Mouse (Mus musculus) limb, embryonic 14.5 days (tissue): ENCODE measurements at regions not wholly inside any gene's neighbourhood (a gene's known extent, or its start where the extent isn't known, plus 50 kb on each side); places are given as distances from the start of the nearest gene placed in this dataset.

Experiments
- ATAC-seq: fragments of 200-750 bp; cut with Nextera tagmentation; 2 replicates; pipeline ENCODE4 v1.8.0; 2017; ENCODE audit warnings: low read depth, moderate number of reproducible peaks, moderate TSS enrichment; ENCODE audit not compliant: low FRiP score
- DNase-seq: peaks from one replicate; pipeline ENCODE4 v3.0.0-alpha.2; 2015; ENCODE audit warnings: low spot score
- H3K27ac ChIP-seq: fragments of 300-500 bp; sonication (generic); replicated peaks from 2 replicates; pipeline ENCODE4 v1.5.1; 2014; ENCODE audit warnings: low read depth, mild to moderate bottlenecking, low read length, moderate library complexity, mixed read lengths
- H3K27me3 ChIP-seq: fragments of 300-500 bp; sonication (generic); 2 replicates; pipeline ENCODE4 v1.6.1; 2014; ENCODE audit warnings: low read length, mixed read lengths; ENCODE audit not compliant: control insufficient read depth, insufficient read depth
- H3K36me3 ChIP-seq: fragments of 300-500 bp; sonication (generic); 2 replicates; pipeline ENCODE4 v1.6.1; 2014; ENCODE audit warnings: mild to moderate bottlenecking, low read length, moderate library complexity, mixed read lengths; ENCODE audit not compliant: control insufficient read depth, insufficient read depth
- H3K4me1 ChIP-seq: fragments of 300-500 bp; sonication (generic); 2 replicates; pipeline ENCODE4 v1.6.1; 2014; ENCODE audit warnings: antibody characterized with exemption, low read length, mixed read lengths; ENCODE audit not compliant: control insufficient read depth, insufficient read depth
- H3K4me2 ChIP-seq: fragments of 300-500 bp; sonication (generic); replicated peaks from 2 replicates; pipeline ENCODE4 v1.6.1; 2014; ENCODE audit warnings: low read depth, mild to moderate bottlenecking, low read length, moderate library complexity; ENCODE audit not compliant: severe bottlenecking
- H3K4me3 ChIP-seq: fragments of 300-500 bp; sonication (generic); replicated peaks from 2 replicates; pipeline ENCODE4 v1.5.1; 2014; ENCODE audit warnings: low read length
- H3K9ac ChIP-seq: fragments of 300-500 bp; sonication (generic); 2 replicates; pipeline ENCODE4 v1.6.1; 2014; ENCODE audit warnings: mild to moderate bottlenecking, low read depth, low read length, moderate library complexity; ENCODE audit not compliant: severe bottlenecking
- H3K9me3 ChIP-seq: fragments of 300-500 bp; sonication (generic); 2 replicates; pipeline ENCODE4 v1.6.1; 2016; ENCODE audit warnings: low read length; ENCODE audit not compliant: control insufficient read depth
- POLR2A ChIP-seq: fragments of 200-500 bp; IDR thresholded peaks from 2 replicates; pipeline ENCODE4 v1.8.0; 2012; ENCODE audit warnings: inconsistent platforms, mild to moderate bottlenecking, moderate library complexity, borderline replicate concordance; ENCODE audit not compliant: insufficient read depth, insufficient read length; ENCODE audit errors: extremely low read depth
- WGBS: fragments of 180-500 bp; shearing (Covaris S2); extraction: QIAGEN DNeasy Blood & Tissue Kit; methylation state at CpG from one replicate; pipeline ENCODE4 v1.1.7; 2014; 5-methylcytosine and 5-hydroxymethylcytosine counted together

- ATAC-seq (no peak), DNase-seq (no peak)
- Histone ChIP-seq H3K36me3 (no peaks in the 10 kb centered on the region), H3K4me3 (no peak overlapping the region), H3K9me3 (no peaks in the 10 kb centered on the region), H3K9ac (no peak overlapping the region), H3K27me3 (no peaks in the 10 kb centered on the region), H3K4me1 (no peaks in the 10 kb centered on the region), H3K4me2 (no peak overlapping the region), H3K27ac (no peak overlapping the region)
- TF ChIP-seq POLR2A, result no peak
- WGBS, result 72% methylated on average over 6 of the region's 6 CpGs
Observed at GRCm38 (mm10) chr9:46555156-46555555, 235.4 kb upstream of the 4931429L15Rik start.

GRCm38 (mm10) chr9:46554586-46555152 is 234.9 kb upstream of the 4931429L15Rik start:
- no peak for ATAC-seq
- no peak overlapping the region for H3K9ac ChIP-seq
- WGBS, result 79% methylated on average over 6 of the region's 6 CpGs

GRCm38 (mm10) chr9:46549416-46549815 is 229.6 kb upstream of the 4931429L15Rik start:
- 85% methylated on average over 4 of the region's 4 CpGs for WGBS
- no peak overlapping the region for H3K4me3 ChIP-seq

More at GRCm38 (mm10) chr9:46554586-46555152, 234.9 kb upstream of the 4931429L15Rik start:
- Histone ChIP-seq H3K27me3 (no peaks in the 10 kb centered on the region), H3K4me3 (no peak overlapping the region), H3K4me2 (no peak overlapping the region), H3K36me3 (no peaks in the 10 kb centered on the region), H3K27ac (no peak overlapping the region), H3K4me1 (no peaks in the 10 kb centered on the region), H3K9me3 (no peaks in the 10 kb centered on the region)
- TF ChIP-seq POLR2A, result no peak
- no peak for DNase-seq

GRCm38 (mm10) chr9:46544326-46544725 is 224.5 kb upstream of the 4931429L15Rik start:
- no peak for ATAC-seq
- H3K9me3 ChIP-seq, result no peaks in the 10 kb centered on the region
- no peak overlapping the region for H3K4me2 ChIP-seq
- H3K4me3 ChIP-seq, result no peak overlapping the region
- no peaks in the 10 kb centered on the region for H3K4me1 ChIP-seq
- no peak for TF ChIP-seq POLR2A
- H3K36me3 ChIP-seq, result no peaks in the 10 kb centered on the region
- no peak overlapping the region for H3K27ac ChIP-seq
- no peaks in the 10 kb centered on the region for H3K27me3 ChIP-seq
- no peak for DNase-seq
- 74% methylated on average over 3 of the region's 3 CpGs for WGBS
- no peak overlapping the region for H3K9ac ChIP-seq

More at GRCm38 (mm10) chr9:46549416-46549815, 229.6 kb upstream of the 4931429L15Rik start:
- H3K27me3 ChIP-seq, result no peaks in the 10 kb centered on the region
- TF ChIP-seq POLR2A, result no peak
- no peaks in the 10 kb centered on the region for H3K4me1 ChIP-seq
- DNase-seq, result no peak
- H3K36me3 ChIP-seq, result no peaks in the 10 kb centered on the region
- no peak overlapping the region for H3K9ac ChIP-seq
- ATAC-seq, result no peak
- no peak overlapping the region for H3K27ac ChIP-seq
- H3K9me3 ChIP-seq, result no peaks in the 10 kb centered on the region
- H3K4me2 ChIP-seq, result no peak overlapping the region

- ATAC-seq, result no peak
- 27% methylated on average over 2 of the region's 2 CpGs for WGBS
Observed at GRCm38 (mm10) chr9:46541001-46541400, 221.2 kb upstream of the 4931429L15Rik start.

More at GRCm38 (mm10) chr9:46541001-46541400, 221.2 kb upstream of the 4931429L15Rik start:
- Histone ChIP-seq H3K27me3 (no peaks in the 10 kb centered on the region), H3K4me3 (no peak overlapping the region), H3K4me2 (no peak overlapping the region), H3K27ac (no peak overlapping the region), H3K4me1 (no peaks in the 10 kb centered on the region), H3K9me3 (no peaks in the 10 kb centered on the region), H3K9ac (no peak overlapping the region), H3K36me3 (no peaks in the 10 kb centered on the region)
- TF ChIP-seq POLR2A, result no peak
- no peak for DNase-seq
